Mouse (Mus musculus): ENCODE data around the gene Vmn1r219. TPM values are rescaled to one million over a fixed set of nuclear protein-coding genes. Genes with fewer than 3 reads are reported as not detected.

Gene Vmn1r219
- polyA plus RNA-seq, 1 experiment from 2014 or later = not detected

Other genes with a start within 250 kb of the Vmn1r219 start
- not detected in 2 replicates for gene Vmn1r213, start 151.7 kb upstream of the Vmn1r219 start, polyA plus RNA-seq (2015; fragmentation: Nextera tagmentation; extraction: Ambion mirVana)
- not detected in 2 replicates for gene Vmn1r214, start 128.9 kb upstream of the Vmn1r219 start, polyA plus RNA-seq (2015; fragmentation: Nextera tagmentation; extraction: Ambion mirVana)
- not detected in 2 replicates for gene Vmn1r215, start 91.3 kb upstream of the Vmn1r219 start, polyA plus RNA-seq (2015; fragmentation: Nextera tagmentation; extraction: Ambion mirVana)
- gene Vmn1r217, start 41.1 kb upstream of the Vmn1r219 start, polyA plus RNA-seq (2015; fragmentation: Nextera tagmentation; extraction: Ambion mirVana) = not detected in 2 replicates
- gene Vmn1r218, start 26.2 kb upstream of the Vmn1r219 start, polyA plus RNA-seq (2015; fragmentation: Nextera tagmentation; extraction: Ambion mirVana) = not detected in 2 replicates
- not detected in 2 replicates for gene Vmn1r220, start 28.7 kb downstream of the Vmn1r219 start, polyA plus RNA-seq (2015; fragmentation: Nextera tagmentation; extraction: Ambion mirVana)
- gene Vmn1r221, start 54.8 kb downstream of the Vmn1r219 start, polyA plus RNA-seq (2015; fragmentation: Nextera tagmentation; extraction: Ambion mirVana) = not detected in 2 replicates
- gene Vmn1r222, start 76.6 kb downstream of the Vmn1r219 start, polyA plus RNA-seq (2015; fragmentation: Nextera tagmentation; extraction: Ambion mirVana) = not detected in 2 replicates
- not detected in 2 replicates for gene Vmn1r223, start 87.8 kb downstream of the Vmn1r219 start, polyA plus RNA-seq (2015; fragmentation: Nextera tagmentation; extraction: Ambion mirVana)
- 48.8 and 48.9 TPM in 2 replicates for gene Zfp322a, start 209.9 kb downstream of the Vmn1r219 start, polyA plus RNA-seq (2015; fragmentation: Nextera tagmentation; extraction: Ambion mirVana)